Mouse (Mus musculus) small intestine, adult 2 months (tissue): Measurements from ENCODE around the gene Rtf1. TPM values are rescaled to one million over a fixed set of nuclear protein-coding genes. Genes with fewer than 3 reads are reported as not detected.
A peak's percentile ranks its signal among the peaks of the same experiment; 100 is the strongest.

Source experiments
- H3K27ac ChIP-seq: fragments of 200-500 bp; 2 replicates; pipeline ENCODE4 v1.5.1; 2012; ENCODE audit warnings: low read depth, low read length, control low read depth, inconsistent platforms; ENCODE audit not compliant: insufficient read depth
- H3K27me3 ChIP-seq: fragments of 200-500 bp; 2 replicates; pipeline ENCODE4 v1.6.1; 2012; ENCODE audit warnings: mild to moderate bottlenecking, moderate library complexity, low read length, inconsistent platforms; ENCODE audit not compliant: control insufficient read depth, insufficient read depth
- H3K36me3 ChIP-seq: fragments of 200-500 bp; 2 replicates; pipeline ENCODE4 v1.6.1; 2012; ENCODE audit warnings: mild to moderate bottlenecking, low read length, control low read depth, inconsistent platforms; ENCODE audit not compliant: control insufficient read depth, insufficient read depth
- H3K4me1 ChIP-seq: fragments of 200-500 bp; 2 replicates; pipeline ENCODE4 v1.6.1; 2012; ENCODE audit warnings: low read length, inconsistent platforms, mixed read lengths; ENCODE audit not compliant: control insufficient read depth, insufficient read depth, insufficient read length
- H3K4me3 ChIP-seq: fragments of 200-500 bp; 2 replicates; pipeline ENCODE4 v1.5.1; 2012; ENCODE audit warnings: low read depth, mild to moderate bottlenecking, control low read depth, inconsistent platforms, low read length, moderate library complexity
- CTCF ChIP-seq: fragments of 200-500 bp; IDR thresholded peaks from 2 replicates; pipeline ENCODE4 v1.5.1; 2012; ENCODE audit warnings: low read depth, mild to moderate bottlenecking, control low read depth, inconsistent platforms, low read length, moderate library complexity, mixed read lengths; ENCODE audit not compliant: insufficient replicate concordance, insufficient read length; ENCODE audit errors: extremely low read depth
- POLR2A ChIP-seq: fragments of 200-500 bp; IDR thresholded peaks from 2 replicates; pipeline ENCODE4 v1.6.1; 2012; ENCODE audit warnings: low read depth, mild to moderate bottlenecking, control low read depth, inconsistent platforms, low read length, moderate library complexity
- WGBS: fragments of 180-500 bp; shearing (Covaris S2); methylation state at CpG from one replicate; pipeline ENCODE4 v1.1.7; 2018; 5-methylcytosine and 5-hydroxymethylcytosine counted together
- polyA plus RNA-seq: library from polyadenylated mRNA; depleted of rRNA; stranded (reverse); fragments of >200 nt; gene quantifications from 2 replicates; pipeline ENCODE4 v1.2.3, GENCODE M21; 2012

Gene Rtf1
- polyA plus RNA-seq, 1 experiment = 3.8 TPM

DNA sequence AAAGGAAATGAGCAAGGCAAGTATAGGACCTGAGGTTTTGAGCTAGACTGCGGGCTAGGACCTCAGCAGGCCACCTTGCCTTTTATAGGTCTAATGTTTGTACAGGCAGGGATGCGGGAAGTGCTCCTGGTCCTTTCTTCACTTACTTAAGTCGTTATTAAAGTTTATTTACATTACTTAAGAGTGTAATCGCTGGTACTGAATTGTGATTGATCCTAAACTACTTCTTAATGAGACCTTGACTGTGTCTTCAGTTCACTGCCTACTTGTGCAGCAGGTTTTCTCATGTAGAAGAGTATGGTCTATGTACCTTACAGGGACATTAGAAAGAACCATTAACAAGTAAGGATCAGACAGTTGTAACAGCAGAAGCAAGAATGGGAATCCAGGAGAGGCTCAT is 55.9 kb downstream of the Rtf1 start:
- 72% methylated on average over 4 of the region's 4 CpGs for WGBS
- Histone ChIP-seq H3K27me3 (no peaks in the 10 kb centered on the region), H3K36me3 (peaks cover 52% of the 10 kb centered on the region)

GRCm38 (mm10) chr2:119737124-119737523 is 62.3 kb downstream of the Rtf1 start:
- peak overlapping the region; percentile 19; the same call in 1 of the 2 replicates for H3K4me3 ChIP-seq
- H3K27ac ChIP-seq = no peak overlapping the region
- TF ChIP-seq POLR2A = no peak
- TF ChIP-seq CTCF = no peak
- H3K4me1 ChIP-seq = peaks cover 22% of the 10 kb centered on the region
- no peaks in the 10 kb centered on the region for H3K27me3 ChIP-seq
- peaks cover 13% of the 10 kb centered on the region for H3K36me3 ChIP-seq
- 11% methylated on average over 12 of the region's 12 CpGs for WGBS

More for the DNA sequence above, 55.9 kb downstream of the Rtf1 start:
- Histone ChIP-seq H3K4me1 (no peaks in the 10 kb centered on the region), H3K27ac (no peak overlapping the region), H3K4me3 (no peak overlapping the region)
- TF ChIP-seq POLR2A (no peak), CTCF (no peak)

DNA sequence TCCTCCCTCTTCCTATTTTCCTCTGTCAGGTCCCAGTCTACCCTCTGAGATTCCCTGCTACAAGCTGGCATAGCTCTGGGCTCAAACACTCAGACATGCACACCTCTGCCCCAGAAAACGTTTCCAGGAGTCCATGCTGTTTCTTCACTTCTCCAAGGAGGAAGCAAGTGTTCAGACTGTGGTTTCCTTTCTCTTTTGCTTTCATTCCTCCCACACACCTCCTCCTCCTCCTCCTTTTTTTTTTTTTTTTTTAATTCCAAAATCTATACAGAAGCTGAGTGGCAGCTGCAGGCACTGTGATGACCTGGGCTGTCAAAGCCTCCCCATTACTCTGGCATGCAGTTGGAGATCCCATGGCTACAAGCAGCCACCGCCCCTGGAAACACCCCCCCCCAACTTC is 65.7 kb downstream of the Rtf1 start:
- 15% methylated on average over 2 of the region's 2 CpGs for WGBS
- no peaks in the 10 kb centered on the region for H3K36me3 ChIP-seq
- H3K4me3 ChIP-seq = no peak overlapping the region
- peak overlapping the region; percentile 87 for H3K27ac ChIP-seq
- H3K4me1 ChIP-seq = peaks cover 27% of the 10 kb centered on the region
- TF ChIP-seq POLR2A (no peak), CTCF (no peak)
- H3K27me3 ChIP-seq = no peaks in the 10 kb centered on the region

- under 1% methylated on average over 52 of the region's 53 CpGs for WGBS
Measured at GRCm38 (mm10) chr2:119741581-119742411, 66.9 kb downstream of the Rtf1 start, which contains the start of gene Itpka. Gene Itpka (plus strand): TSS chr2:119742337.

GRCm38 (mm10) chr2:119742461-119743175 is 67.8 kb downstream of the Rtf1 start:
- under 1% methylated on average over 69 of the region's 70 CpGs for WGBS
- H3K36me3 ChIP-seq = no peaks in the 10 kb centered on the region
- no peak for TF ChIP-seq CTCF
- no peak for TF ChIP-seq POLR2A
- H3K27ac ChIP-seq = peak overlapping the region; percentile 97
- H3K4me1 ChIP-seq = peaks cover 22% of the 10 kb centered on the region
- H3K4me3 ChIP-seq = peak overlapping the region; percentile 77
- no peaks in the 10 kb centered on the region for H3K27me3 ChIP-seq

More at GRCm38 (mm10) chr2:119741581-119742411, 66.9 kb downstream of the Rtf1 start, which contains the start of gene Itpka:
- Histone ChIP-seq H3K4me3 (peak within 1 kb of the TSS; percentile 77), H3K36me3 (no peaks in the 10 kb centered on the region), H3K27me3 (no peaks in the 10 kb centered on the region), H3K4me1 (peaks cover 30% of the 10 kb centered on the region), H3K27ac (peak within 1 kb of the TSS; percentile 97)
- TF ChIP-seq CTCF (0 out of 2 replicates have a peak, but pooled peaks have one; percentile 12), POLR2A (peak; percentile 71; the same call in 1 of the 2 replicates)

DNA sequence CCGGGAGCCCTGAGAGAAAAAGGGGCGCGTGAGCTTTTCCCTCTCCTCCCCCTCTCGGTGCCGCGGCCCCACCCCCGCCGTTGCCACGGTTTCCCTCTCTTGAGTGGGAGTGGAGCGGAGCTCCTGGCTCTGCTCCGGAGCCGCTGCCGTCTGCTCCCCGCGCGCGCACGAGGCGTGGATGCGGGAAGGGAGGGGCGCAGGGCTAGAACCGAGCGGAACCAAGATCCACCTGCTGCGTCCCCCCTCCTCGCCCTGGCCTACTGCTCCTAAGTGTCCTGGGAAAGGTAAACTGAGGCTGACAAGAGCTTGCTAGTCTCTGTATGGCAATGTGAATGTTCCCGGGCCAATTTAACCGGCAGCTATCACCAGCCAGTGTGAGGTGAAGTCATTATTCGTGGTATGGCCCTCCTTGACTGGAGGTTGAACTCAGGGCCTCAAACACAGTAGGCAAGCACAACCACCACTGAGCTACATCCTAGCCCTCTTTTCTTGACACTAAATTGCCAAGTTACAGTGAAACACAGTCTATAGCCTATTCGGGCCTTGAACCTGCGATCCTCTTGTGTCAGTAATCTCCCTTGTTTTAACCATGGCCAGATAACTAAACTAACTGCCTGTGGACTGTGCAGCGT is 68.4 kb downstream of the Rtf1 start:
- no peaks in the 10 kb centered on the region for H3K27me3 ChIP-seq
- 5% methylated on average over 31 of the region's 31 CpGs for WGBS
- H3K27ac ChIP-seq = peak overlapping the region; percentile 97
- H3K4me1 ChIP-seq = peaks cover 21% of the 10 kb centered on the region
- TF ChIP-seq POLR2A (no peak), CTCF (no peak)
- H3K36me3 ChIP-seq = no peaks in the 10 kb centered on the region
- peak overlapping the region; percentile 77 for H3K4me3 ChIP-seq
